Mouse (Mus musculus) heart, postnatal 0 days (tissue): ENCODE measurements around the gene Tbx2.

ENCODE experiments used
- CTCF ChIP-seq: IDR thresholded peaks from 2 replicates; pipeline ENCODE4 v1.5.1; 2016; ENCODE audit warnings: antibody characterized with exemption, control low read depth, low read depth
- EP300 ChIP-seq: IDR thresholded peaks from 2 replicates; pipeline ENCODE4 v1.6.1; 2016; ENCODE audit warnings: antibody characterized with exemption, low read depth

DNA sequence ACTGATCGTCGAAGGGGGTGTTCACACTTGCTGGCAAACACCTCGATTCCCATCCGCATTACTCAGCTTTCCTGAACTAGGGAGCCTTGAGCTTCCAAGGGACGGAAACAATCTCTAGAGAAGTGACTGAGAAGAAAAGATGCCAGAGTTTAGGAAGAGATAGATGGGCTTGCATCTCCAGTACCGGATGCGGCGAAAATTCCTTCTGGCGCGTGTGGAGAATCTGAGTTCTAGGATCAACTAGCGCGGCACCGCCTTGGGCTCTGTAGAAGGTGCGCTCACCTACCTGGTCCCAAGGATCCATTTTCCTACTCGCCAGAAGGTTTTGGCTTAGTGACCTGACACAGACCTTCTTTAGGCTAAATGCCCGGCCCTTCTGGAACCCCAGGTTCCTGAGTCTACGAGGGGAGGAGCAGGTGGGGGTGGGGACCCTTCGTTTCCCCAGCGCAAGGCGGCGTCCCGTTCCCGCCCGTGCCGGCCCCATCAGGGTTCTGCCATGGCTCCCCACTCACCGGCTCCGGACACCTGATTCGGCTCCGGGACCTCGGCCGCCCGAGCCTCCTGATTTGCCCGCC, 608 bp upstream of the Tbx2 start:
- TF ChIP-seq CTCF = no peak
- no peak for TF ChIP-seq EP300
